Mouse (Mus musculus) lung, postnatal 25 days (tissue): Measurements from ENCODE around the gene B3glct.
A peak's percentile ranks its signal among the peaks of the same experiment; 100 is the strongest.

ENCODE experiments used
- DNase-seq: peaks from one replicate; pipeline ENCODE4 v3.0.0; 2022; ENCODE audit warnings: low spot score

Gene B3glct

DNA sequence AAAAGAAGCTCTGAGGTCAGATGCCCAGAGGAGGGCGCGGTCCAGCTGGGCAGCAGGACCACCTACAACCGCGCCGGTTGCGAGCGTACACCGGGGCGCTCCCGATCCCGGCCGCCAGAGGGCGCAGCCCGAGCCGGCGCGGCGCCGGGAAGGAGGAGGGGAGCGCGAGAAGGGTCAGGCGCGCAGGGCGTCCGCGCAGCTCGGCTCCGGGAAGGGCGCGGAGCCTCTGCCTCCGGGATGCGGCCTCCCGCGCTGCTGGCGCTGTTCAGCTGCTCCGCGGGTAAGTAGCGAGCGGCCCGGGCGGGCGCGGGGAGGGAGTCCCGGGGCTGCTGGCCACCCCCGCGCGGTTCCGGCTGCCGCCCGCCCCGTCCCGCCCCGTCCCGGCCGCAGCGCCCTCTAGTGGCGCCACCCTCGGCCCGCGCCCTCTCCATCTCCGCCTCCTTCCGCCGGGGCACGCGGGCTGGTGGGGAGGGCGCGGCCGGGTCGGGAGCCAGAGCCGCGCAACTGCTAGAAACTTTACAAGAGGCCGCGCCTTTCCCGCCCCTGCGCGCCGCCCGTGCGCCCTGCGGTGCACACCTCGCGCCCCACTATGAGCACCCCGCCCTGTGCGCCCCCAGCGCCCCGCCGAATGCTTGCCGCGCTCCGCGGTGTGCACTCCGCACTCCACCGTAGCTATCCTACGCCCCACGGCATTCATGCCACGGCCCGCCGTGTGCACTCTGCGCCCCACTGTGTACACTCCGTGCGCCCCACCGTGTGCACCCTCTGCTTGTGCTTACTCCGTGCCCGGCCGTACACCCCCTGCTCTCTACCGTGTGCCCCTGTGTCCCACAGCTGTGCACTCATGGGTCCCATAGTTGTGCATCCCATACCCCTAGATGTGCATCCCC, at the start of gene B3glct:
Gene B3glct (plus strand): TSS at position 131 of the 890 bp plus-strand sequence.
- DNase-seq: peak; percentile 80

DNA sequence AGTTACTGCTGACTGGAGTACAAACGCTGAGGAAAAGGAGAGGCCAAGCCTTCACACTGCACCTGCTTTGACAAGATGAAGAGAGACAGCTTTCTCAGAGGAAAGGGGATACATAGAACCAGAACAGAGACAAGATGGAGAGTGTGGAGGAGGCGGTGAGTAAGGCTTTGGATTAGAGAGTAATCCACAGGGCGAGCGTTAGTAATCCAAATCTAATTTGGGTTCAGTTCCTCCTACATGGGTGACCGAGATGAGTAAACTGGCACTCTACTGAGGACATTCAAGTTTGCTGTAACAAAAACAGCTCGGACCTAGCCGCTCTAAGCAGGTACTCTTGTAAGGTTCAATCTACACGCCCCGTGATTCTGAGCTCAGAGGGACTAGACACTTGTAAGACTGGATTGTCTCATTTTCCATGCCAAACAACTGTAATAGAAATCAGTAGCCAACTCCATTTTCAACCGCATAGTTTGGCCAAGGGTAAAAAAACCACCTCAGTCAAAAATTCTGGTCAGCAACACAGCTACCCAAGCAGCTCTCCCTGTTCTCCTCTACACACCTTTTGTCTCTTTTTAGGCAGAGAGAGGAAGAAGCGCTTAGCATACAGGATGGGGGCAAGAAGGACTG, 43.5 kb upstream of the B3glct start:
- DNase-seq: no peak

DNA sequence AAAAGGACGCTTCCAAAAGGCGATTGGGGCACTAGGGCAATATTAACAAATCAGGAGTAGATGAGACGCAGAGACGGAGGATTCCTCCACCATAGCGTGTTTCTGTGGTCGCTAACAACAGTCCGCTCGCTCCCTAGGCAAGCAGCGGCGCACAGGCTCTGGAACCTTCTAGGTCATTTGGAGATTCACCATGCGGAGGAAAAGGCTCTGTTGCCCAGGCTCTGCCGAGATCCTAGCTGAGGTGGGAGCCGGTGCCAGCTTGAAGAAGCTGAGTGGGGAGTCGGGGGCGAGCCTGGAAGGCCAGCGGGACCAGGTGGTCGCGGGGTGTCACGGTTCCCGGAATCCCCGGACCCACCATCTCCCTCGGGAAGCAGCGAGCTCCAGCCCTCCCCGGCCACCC, 42.5 kb upstream of the B3glct start:
- peak; percentile 13 for DNase-seq

DNA sequence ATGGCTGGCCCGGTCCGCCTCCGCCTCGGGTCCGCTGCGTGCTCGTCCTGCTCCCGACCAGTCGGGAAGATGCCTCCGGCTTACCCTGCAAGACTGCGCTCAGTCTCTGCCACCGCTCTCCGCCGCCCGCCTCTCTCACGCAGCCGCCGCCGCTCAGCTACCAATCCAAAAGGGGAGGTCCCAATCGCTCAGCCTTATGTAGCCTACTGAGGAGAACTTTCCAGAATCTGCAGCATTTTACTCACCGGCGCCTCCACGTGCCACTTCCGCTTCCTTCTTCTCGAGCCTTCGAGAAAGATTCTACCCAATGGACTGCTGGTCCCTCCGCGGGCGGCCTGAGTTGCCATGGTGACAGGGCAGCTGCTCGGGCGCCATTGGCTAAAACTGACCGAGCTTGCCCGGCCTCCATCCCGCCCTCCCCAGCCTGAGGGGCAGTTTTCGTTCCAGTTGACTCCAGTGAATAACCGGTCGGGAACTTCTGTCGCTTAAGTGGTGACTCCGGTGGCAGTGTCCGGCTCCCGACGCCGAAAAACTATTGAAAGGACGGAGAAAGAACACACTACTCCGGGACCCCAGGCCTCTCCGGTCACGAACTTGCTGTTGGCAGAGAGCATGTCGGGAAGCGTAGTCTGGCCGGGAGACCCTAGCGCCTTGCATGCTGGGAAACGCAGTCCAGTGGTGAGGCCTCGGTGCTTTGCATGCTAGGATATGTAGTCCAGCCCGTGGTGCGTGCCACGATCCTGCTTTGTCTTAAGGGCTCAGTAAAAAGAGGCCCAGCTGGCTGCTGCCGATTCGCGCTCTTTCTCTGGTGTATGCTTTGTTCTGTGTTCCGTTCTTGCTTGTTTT, 41.7 kb upstream of the B3glct start, which contains the start of gene Hsph1:
Gene Hsph1 (minus strand): TSS at position 302 of the 846 bp plus-strand sequence.
- DNase-seq: peak; percentile 99

DNA sequence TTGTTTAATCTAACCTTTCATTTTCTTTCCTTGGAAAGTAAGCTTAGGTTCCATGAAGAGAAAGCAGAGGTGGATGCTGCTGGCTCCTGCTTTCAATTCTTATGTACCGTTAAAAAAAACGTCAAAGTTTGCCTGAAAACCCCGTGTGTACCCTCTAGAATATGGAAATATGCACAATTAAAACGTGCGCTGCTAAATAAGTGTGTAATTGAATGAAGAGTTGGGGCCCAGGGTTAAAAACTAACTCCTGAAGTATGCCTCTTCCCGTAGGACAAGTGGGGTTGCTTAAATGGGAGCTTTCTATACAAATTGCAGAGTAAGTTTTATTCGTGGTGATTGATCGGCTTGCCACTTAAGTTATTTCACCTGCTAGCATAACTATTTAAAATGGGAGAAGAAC, 40.7 kb upstream of the B3glct start:
- no peak for DNase-seq

DNA sequence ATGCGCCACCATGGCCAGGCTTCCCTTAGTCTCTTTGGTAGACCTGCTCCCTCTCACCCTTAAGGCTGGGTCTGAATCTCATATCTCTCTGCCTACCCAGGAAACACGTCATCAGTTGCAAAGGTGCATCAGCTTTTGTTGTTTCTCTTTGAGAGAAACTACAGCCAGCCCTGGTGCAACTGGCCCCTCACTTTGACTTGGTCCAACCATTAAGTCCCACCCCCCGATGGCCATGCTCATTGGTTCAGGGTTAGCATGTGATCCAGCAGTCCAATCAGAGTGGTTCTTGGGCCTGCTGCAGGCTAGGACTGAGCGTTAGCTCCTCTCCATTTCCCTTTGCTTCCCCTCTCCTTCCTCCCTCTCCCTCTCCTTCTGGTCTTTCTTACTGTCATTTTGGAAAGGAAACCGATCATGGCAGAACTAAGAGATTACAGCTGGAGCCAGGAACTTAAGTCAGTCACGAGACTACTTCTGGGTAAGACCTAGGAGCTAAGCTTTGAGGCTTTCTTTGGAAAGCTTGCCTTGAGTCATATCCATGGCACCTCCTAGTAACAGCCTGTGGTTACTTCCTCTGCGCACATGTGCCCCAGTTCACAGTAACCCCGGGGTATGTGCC, 36.6 kb upstream of the B3glct start:
- no peak for DNase-seq

DNA sequence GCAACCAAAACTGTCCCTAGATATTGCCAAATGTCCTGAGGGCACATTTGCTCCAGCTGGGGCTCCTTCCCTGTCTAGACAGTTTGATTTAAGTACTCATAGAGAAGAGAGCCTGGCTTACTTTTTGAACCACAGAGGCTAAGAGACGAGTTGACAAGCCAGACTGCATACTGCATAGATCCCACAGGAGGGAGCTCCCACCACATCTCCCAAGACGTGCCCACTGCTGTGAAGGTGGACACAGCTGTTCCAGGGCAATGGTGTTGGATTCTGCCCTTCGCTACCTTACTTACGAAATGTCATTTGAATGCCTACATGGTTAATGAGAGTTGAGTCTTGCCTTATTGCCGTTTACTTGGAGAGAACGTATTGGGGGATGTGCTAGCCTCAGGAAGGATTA, 35.7 kb upstream of the B3glct start:
- no peak for DNase-seq

DNA sequence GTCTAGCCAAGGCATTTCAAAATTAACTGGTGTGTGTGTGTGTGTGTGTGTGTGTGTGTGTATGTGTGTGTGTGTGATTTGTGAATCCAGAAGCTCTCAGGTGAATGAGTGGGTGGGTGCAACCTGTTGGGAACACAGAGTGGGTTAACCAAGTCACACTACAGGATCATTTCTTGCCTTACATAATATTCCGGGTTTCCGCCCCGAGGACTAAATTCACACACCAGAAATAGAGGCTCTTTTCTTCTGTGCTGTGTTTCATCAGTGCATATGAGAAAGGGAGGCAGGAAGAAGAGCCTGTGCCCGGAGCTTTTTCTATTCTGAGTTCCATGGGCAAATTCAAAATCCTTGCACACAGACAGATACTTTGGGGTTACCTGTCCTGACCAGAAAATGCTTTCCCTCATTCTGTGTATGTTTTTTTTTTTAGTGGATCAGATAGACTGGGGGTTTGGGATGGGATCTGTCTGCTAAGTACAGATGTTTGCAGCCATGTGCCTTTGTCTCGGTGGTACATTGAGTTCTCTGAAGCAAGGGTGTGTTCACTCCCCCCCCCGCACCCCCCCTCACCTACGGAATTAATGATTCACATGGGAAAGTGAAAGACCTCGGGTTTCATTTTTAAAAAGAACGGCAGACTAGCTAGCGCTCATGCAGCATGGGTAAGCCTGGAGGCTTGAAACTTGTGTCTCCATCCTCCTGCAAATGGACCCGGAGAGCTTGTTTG, 35.1 kb upstream of the B3glct start:
- no peak for DNase-seq

DNA sequence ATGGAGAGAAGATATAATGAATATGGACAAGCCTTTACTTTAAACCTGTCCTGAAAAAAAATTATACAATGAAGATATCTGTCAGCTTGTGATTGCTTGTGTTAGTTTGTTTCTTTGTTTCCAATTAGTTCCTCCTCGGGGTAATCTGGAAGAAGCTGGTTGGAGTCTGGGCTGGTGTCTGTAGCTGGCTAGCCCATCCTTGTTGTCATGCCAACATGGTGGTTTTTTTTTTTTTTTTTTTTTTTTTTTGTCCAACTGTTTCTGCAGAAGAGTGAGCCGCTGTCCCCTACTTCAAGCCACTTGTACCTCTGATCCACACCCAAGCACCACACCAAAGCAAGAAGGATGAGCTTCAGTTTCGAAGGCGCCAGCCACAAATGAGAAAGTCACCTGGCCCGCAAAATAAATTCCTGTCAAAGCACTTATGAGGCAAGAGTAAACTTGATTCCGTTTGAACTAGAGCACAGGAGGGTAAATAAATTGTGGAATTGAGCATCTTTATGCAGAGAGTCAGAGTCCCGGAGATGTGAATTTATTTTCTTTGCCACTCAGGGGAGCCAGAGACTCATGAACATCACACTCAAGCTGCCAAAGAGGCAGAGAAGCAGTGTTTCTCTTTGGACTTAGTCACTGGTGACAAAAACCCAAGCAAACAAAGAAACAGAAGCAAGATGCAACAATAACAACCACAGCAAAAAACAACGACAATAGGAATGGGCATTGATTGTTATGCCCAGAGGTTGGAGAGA, 30.5 kb upstream of the B3glct start:
- no peak for DNase-seq

DNA sequence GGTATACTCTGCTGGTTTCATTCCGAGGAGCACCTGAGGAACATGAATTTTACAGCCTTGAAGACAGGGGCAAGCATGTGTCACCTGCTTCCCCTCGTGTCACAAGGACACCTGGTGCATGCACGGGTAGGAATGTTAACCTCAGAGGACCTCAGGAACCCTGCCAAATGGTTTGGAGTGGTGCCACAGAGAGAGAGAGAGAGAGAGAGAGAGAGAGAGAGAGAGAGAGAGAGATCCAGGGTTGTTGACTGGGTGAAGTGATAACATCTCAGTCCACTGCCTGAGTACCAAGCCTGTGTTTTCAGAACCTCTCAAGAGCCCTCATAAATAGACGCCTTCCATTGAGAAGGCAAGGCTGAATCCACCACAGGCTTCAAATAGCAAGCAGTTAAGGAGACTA, 29.8 kb upstream of the B3glct start:
- DNase-seq: no peak

DNA sequence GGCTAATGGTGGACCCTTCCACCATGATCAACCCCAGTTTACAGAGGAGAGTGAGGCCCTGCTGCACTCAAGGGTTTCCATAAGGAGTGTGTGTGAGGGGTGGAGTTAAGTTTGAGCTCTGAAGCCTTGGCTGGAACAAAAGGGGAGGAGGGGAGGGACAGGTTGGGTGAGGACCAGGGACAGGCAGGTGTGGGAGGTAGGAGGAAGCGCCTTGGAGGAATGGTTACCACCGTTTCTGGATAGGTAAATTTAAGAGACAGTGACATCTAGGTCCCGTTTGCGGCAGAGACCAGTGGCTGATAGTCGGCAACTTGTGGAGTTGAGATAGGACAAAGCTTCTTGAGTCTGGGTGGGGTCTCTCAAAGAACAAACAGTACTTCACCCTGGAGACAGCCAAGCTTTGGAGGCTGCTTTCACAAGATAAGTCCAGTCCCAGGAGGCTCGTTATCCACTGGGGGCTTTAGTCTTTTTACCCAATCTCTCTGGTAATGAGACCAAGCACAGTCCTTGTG, 29.1 kb upstream of the B3glct start:
- no peak for DNase-seq

DNA sequence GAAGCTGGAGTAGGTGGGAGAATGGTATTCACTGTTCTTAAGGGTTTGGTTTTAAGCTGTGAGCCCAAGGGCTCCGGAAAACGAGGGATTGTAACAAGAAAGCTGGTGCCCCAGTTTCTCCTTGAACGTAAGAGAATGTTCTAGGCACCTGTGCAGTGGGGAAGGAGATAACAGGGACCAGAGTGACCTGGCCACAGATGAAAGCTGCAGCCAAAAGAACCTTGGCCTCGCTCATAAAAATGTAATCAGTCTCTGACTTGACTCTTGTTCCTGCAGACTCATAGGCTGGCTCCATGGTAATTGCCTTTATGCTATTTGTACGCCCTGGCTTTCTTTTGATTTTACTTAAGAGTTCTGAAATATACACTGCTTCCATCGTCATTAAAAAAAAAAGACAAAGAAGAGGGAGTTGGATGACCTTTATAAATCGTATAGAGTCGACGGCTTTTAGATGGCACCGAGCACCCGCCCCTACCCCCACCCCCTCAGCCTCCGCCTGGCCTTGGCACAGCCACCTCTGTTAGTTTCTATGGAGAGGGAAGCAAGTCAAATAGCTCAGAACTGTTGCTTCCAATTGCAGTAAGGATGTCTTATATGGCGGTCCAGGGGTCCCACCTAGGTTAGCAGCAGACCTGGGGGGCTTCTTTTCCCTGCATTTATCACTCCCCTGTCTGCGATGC, 28.4 kb upstream of the B3glct start:
- DNase-seq: no peak

DNA sequence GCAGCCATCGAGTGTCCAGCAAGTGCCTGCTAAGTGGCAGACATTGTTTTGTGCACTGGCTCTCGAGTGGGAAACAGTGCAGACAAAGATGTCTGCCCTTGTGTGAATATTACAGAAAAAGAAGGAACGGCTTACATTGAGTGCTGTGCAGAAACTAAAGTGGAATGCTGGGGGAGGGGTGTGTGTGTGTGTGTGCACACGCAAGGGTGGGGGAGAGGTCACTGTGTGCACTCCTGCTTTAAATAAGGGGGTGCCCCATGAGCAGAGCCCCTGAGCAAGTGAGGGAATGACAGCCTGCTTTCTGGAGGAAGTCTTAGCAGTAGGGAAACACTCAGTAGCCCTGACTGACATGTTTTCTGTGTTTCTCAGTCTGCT, 27.9 kb upstream of the B3glct start:
- DNase-seq: no peak

DNA sequence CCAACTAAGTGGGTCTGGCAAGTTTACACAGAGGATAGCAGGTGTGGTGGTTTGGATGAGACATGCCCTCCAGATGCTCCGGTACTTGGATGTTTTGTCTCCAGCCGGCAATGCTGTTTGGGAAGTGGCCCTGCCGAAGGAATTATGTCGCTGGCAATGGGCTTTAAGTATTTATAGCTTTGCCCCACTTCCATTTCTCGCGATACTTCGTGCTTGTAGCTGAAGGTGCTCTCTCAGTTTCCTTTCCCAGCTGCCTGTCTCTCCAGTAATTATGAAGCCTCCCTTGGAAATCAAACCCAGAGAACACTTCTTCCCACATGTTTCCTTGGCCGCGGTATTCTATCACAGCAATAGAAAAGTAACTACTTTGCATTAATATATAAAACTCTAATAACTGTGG, 22.4 kb upstream of the B3glct start:
- no peak for DNase-seq

DNA sequence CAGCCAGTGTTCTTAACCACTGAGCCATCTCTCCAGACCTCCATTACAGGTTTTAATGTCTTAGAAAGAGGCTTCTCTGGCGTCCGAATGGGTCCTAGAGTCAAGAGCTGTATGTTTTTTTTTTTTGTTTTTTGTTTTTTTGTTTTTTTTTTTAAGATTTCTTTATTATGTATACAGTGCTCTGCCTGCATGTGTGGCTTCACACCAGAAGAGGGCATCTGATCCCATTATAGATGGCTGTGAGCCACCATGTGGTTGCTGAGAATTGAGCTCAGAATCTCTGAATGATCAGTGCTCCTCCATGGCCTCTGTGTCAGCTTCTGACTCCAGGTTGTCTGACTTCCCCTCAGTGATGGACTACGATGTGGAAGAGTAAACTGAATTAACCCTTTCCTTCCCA, 20.0 kb upstream of the B3glct start:
- DNase-seq: no peak

DNA sequence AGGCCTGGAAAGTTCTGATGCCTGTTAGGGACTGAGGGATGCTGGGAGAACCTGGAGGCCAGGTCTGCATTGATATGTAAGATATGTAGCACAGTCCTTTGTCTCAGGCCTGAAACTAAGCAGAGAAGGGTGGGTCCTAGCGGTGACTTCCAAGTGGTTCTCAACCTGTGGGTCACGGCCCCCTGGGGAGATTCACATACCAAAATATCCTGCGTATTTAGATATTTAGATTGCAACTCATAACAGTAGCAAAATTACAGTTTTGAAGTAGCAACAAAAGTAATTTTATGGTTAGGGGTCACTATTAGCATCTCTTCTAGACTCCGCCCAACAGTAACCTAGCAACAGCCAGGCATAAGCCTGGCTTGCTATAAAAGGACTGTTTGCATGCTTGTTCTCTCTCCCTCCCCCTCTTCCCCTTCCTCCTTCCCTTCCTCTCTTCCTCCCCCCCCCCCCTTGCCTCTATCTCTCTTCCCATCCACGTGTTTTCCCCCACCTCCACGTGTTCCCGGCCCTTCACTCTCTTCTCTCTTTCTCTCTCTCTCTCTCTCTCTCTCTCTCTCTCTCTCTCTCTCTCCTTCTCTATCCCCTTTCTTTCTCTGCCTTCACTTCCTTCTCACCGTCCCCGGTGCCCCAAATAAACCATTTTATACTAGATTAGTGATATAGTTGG, 19.2 kb upstream of the B3glct start:
- no peak for DNase-seq

DNA sequence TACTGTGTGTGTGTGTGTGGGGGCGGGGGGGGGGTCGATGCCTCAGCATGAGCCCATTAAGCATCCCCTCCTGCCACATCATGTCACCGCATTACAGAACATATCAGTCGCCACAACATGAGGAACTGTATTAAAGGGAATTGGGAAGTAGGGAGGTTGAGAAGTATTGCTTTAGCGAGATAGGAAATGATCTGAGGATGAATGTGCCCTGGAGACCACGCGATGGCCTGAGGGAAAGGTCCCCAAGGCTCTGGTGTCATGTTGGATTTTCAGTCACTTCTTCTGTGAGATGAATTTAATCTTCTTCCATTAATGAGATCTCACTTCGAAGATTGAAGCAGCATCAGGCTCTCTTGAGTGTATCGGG, 18.6 kb upstream of the B3glct start:
- DNase-seq: no peak

DNA sequence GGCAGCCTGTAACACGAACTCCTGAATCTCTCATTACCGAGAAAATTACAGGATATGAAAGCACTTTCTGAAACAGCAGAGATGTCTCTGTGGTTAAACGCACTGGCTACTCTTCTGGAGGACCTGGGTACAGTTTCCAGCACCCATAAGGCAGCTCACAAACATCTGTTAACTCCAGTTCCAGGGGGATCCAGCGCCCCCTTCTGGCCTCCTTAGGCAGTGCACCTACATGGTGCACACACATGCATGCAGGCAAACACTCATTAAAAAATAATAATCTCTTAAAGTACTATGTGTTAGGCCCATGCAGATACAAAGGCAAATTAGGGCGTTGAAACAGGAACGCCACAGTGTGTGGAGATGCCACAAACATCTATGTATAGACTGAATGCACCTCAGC, 16.6 kb upstream of the B3glct start:
- DNase-seq: no peak

DNA sequence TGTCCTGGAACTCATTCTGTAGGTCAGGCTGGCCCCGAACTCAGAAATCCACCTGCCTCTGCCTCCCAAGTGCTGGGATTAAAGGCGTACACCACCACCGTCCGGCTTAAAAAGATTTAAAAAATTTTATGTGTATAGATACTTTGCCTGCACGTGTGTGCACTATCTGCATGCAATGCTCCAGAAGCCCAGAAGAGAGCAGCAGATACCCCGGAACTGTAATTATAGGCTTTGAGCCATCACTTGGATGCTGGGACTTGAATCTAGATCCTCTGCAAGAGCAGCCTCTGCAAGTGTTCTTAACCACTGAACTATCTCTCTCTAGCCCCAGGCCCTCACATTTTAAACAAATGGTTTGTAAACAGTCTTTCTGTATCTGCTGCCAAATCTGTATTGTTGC, 15.1 kb upstream of the B3glct start:
- no peak for DNase-seq

DNA sequence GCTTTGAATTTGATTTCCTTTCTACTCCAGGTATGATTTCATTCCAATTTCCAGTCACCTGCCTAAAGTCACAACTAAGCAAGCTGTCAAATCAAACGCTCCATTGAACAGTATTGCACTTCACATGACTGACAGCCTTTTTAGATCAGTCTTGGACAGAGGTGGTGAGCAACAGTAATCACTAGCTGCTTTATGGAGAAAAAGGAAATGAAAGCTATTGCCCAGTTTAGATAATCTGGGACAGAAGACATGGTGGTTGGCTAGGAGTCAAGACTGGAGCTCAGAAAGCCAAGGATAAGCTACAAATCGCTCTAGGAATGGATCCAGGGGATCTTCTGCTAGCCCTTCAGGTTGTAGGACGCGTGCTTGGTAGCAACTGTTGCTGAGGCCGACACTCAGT, 14.6 kb upstream of the B3glct start:
- no peak for DNase-seq
